Mouse (Mus musculus) MN1 (cell line): Measurements from ENCODE around the gene Kif14.
A peak's percentile ranks its signal among the peaks of the same experiment; 100 is the strongest.

Experiments
- DNase-seq: peaks from one replicate; pipeline ENCODE4 v3.0.0-alpha.2; 2016; ENCODE audit warnings: low spot score

The Kif14 gene

GRCm38 (mm10) chr1:136466143-136466811, at the start of gene Kif14:
Kif14 (plus strand) TSS chr1:136466343.
- DNase-seq: peak; percentile 97

- DNase-seq: no peak
Measured at GRCm38 (mm10) chr1:136418393-136418792, 47.8 kb upstream of the Kif14 start.

- no peak for DNase-seq
Measured at GRCm38 (mm10) chr1:136427166-136427969, 38.8 kb upstream of the Kif14 start.

- no peak for DNase-seq
Measured at GRCm38 (mm10) chr1:136428981-136429380, 37.2 kb upstream of the Kif14 start.

GRCm38 (mm10) chr1:136430126-136430818, 35.9 kb upstream of the Kif14 start:
- DNase-seq: no peak

DNA sequence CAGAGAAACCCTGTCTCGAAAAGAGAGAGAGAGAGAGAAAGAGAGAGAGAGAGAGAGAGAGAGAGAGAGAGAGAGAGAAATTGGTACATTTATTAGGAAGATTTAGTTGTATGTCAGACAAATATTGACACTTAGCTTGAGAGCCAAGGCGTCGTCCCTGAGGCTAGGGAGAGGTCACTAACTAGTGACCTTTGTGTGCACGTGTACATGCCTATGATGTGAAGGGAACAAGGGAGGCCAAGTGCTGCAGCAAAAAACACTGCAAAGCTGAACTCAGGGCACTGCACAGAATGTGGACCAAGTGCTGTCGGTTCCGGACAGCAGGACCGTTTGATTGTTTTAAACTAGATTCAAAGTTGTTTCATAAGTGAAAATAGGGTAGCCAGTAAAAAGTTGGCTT, 25.4 kb upstream of the Kif14 start:
- DNase-seq: no peak

DNA sequence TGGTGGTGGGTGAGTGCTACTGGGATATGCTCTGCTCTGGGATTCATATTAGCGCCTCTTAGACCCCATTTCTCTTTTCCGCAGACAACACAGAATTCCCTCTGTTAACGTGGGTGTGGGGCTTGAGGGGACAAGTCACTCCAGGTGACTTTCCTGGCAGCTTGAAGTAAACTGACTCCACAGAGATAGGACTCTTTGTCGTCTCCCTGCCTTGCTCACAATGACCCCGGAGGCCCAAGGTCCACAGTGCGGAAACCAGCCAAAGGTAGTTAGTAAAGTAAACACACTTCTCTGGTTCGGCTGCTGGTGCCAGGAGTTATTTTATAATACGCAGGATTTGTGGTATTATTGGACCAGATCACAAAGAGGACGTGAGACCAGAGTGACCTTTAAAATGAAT, 23.3 kb upstream of the Kif14 start:
- no peak for DNase-seq

DNA sequence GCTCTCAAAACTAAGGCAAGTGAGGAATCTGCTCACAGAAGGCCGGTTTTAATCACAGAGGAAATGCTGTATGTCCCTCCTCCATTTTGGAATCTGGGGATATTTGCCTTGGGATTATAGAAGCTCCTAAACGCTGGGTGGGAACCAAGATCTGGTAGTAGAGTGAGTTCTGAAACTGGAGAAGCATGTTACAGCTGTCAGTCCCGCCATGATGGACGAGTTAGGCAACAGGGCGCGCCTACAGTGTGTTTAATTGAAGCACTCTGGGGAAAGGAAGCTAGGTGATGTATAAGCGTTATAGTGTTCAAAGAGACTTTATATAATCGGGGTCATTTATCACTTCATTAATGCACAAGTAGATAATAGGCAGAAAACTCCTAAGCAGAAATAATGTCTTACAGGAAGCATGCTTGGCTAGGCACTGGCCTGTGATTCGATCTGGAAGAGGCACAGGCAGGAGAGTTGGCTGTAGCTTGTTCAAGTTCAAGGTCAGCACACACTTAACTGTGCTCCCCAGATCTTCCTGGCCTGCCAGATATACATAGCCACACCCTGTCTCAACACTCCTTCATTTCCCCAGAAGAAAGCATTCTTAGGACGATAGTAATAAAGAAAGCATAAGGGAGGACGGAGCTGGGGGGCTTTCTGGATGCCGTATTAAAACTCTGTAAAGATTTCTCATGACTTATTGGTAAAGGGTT, 21.4 kb upstream of the Kif14 start:
- no peak for DNase-seq

- DNase-seq: no peak
Measured at GRCm38 (mm10) chr1:136446933-136447332, 19.2 kb upstream of the Kif14 start.

DNA sequence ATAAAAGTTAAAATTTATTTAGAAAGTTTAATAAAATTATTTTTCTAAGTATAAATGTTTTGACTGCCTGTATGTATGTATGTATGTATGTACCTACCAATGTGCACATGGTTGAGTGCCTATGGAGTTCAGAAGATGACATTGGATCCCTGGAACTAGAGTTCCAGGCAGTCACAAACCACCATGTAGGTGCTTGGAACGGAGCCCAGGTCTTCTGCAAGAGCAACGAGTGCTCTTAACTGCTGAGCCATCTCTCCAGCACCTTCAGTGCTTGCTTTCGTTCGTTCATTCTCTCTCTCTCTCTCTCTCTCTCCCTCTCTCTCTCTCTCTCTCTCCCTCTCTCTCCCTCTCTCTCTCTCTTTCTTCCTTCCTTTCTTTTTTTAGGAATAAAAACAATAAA, 18.8 kb upstream of the Kif14 start:
- peak; percentile 28 for DNase-seq

DNA sequence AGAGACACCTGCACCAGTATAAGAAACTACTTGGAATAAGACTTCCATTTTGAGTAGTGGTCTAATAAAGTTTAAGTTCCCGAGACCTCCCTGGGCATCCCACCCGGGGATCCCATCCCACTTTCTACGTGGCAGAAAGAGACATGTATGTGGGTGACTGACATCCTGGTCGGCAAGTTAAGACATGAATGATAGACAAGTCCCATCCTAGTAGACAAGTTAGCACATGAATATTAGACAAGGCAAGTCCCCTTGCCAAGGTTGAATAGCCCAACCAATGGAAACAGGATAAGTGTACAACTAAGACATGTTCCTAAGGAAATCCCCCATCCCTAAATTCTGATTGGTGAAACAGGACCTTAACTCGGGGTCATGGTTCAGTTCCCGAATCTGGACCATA, 16.6 kb upstream of the Kif14 start:
- no peak for DNase-seq

DNA sequence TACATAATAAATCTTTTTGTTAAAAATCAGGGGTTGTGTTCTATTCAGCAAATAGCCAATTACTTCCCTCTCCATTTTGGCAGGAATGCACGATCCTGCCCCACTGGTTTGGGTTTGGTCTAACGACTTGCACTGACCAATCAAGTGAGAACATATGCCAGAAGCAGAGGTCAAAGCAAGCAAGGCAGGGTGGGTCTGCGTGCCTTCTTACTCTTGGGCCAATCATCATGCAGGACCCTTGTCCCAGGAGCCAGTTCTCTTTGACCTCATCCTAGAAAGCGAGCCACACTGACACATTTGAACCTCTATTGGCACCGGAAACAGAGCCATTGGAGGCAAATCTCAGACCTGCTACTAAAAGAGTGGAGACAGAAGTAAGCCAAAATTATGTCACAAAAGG, 15.9 kb upstream of the Kif14 start:
- no peak for DNase-seq

DNA sequence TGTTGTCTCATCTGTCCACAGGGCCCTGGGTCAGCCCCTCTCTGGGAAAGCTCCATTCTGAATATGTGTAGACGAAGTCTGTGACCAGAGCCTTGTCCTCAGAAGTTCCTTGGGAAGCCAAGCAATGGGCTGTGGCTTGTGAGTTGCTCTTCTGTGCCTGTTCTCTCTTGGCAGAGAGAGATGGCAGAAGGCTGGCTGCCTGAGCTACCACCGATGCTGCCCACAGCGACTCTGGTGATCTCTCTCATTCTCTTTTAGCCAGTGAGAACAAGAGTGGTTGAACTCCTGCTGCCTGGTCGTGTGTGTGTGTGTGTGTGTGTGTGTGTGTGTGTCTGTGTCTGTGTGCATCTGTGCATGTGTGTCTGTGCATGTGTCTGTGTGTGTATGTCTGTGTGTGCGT, 13.7 kb upstream of the Kif14 start:
- DNase-seq: no peak

GRCm38 (mm10) chr1:136455756-136456585, 10.2 kb upstream of the Kif14 start:
- no peak for DNase-seq

GRCm38 (mm10) chr1:136456741-136457140, 9.4 kb upstream of the Kif14 start:
- no peak for DNase-seq

GRCm38 (mm10) chr1:136457403-136457802, 8.7 kb upstream of the Kif14 start:
- DNase-seq: no peak

DNA sequence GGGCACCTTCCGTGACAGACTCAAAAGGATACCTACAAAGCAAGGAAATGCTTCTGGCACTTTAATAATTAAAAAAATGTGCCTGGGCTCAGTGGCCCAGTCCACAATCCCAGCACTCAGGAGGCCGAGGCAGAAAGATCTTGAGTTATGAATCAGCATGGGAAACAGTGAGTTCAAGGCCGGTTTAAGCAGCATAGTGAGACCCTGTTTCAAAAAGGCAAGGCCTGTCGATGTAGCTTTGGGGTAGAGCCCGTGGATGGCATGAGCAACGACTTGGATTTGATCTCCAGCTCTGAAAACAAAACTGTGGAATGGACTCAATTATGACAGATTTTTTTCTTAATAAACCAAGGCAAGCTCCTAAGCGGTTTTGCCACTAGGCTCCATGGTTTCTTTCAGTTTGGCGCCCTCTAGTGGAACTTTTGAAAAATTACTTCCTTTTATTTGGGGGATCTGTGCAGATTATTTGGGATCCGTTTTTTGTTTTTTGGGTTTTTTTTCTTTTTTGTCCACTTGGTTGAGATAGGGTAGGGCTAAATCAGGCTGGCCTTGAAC, 7.4 kb upstream of the Kif14 start:
- DNase-seq: peak; percentile 76

DNA sequence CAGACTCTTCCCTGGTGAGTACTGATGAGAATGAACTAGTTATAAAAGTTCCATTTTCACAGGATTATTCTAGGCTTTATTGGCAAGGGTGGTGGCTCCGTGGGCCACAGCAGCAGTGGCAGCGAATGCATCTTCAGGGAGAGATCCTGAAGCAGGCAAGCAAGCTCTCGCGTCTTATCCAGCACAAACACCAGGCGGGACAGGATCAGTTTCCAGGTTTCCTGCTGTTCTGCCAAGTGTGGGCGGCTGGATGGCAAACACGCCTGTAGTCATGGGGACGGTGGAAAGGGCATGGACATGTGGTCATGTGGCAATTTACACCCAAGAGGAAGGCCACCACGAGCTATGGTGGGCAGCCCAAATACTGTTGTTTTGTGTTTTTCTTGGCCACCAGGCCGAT, 3.7 kb upstream of the Kif14 start:
- DNase-seq: peak; percentile 70

GRCm38 (mm10) chr1:136465168-136465567, 975 bp upstream of the Kif14 start:
- DNase-seq: no peak

GRCm38 (mm10) chr1:136469408-136469807, 3.3 kb downstream of the Kif14 start:
- peak; percentile 32 for DNase-seq

GRCm38 (mm10) chr1:136470471-136470870, 4.3 kb downstream of the Kif14 start:
- DNase-seq: peak; percentile 23
